Mouse (Mus musculus) limb, embryonic 14.5 days (tissue): Measurements from ENCODE around the gene Tal1. TPM values are rescaled to one million over a fixed set of nuclear protein-coding genes. Genes with fewer than 3 reads are reported as not detected.
A peak's percentile ranks its signal among the peaks of the same experiment; 100 is the strongest.

Experiments used
- ATAC-seq: fragments of 200-750 bp; cut with Nextera tagmentation; 2 replicates; pipeline ENCODE4 v1.8.0; 2017; ENCODE audit warnings: low read depth, moderate number of reproducible peaks, moderate TSS enrichment; ENCODE audit not compliant: low FRiP score
- DNase-seq: peaks from one replicate; pipeline ENCODE4 v3.0.0-alpha.2; 2015; ENCODE audit warnings: low spot score
- H3K27ac ChIP-seq: fragments of 300-500 bp; sonication (generic); replicated peaks from 2 replicates; pipeline ENCODE4 v1.5.1; 2014; ENCODE audit warnings: low read depth, mild to moderate bottlenecking, low read length, moderate library complexity, mixed read lengths
- H3K27me3 ChIP-seq: fragments of 300-500 bp; sonication (generic); 2 replicates; pipeline ENCODE4 v1.6.1; 2014; ENCODE audit warnings: low read length, mixed read lengths; ENCODE audit not compliant: control insufficient read depth, insufficient read depth
- H3K36me3 ChIP-seq: fragments of 300-500 bp; sonication (generic); 2 replicates; pipeline ENCODE4 v1.6.1; 2014; ENCODE audit warnings: mild to moderate bottlenecking, low read length, moderate library complexity, mixed read lengths; ENCODE audit not compliant: control insufficient read depth, insufficient read depth
- H3K4me1 ChIP-seq: fragments of 300-500 bp; sonication (generic); 2 replicates; pipeline ENCODE4 v1.6.1; 2014; ENCODE audit warnings: antibody characterized with exemption, low read length, mixed read lengths; ENCODE audit not compliant: control insufficient read depth, insufficient read depth
- H3K4me2 ChIP-seq: fragments of 300-500 bp; sonication (generic); replicated peaks from 2 replicates; pipeline ENCODE4 v1.6.1; 2014; ENCODE audit warnings: low read depth, mild to moderate bottlenecking, low read length, moderate library complexity; ENCODE audit not compliant: severe bottlenecking
- H3K4me3 ChIP-seq: fragments of 300-500 bp; sonication (generic); replicated peaks from 2 replicates; pipeline ENCODE4 v1.5.1; 2014; ENCODE audit warnings: low read length
- H3K9ac ChIP-seq: fragments of 300-500 bp; sonication (generic); 2 replicates; pipeline ENCODE4 v1.6.1; 2014; ENCODE audit warnings: mild to moderate bottlenecking, low read depth, low read length, moderate library complexity; ENCODE audit not compliant: severe bottlenecking
- H3K9me3 ChIP-seq: fragments of 300-500 bp; sonication (generic); 2 replicates; pipeline ENCODE4 v1.6.1; 2016; ENCODE audit warnings: low read length; ENCODE audit not compliant: control insufficient read depth
- POLR2A ChIP-seq: fragments of 200-500 bp; IDR thresholded peaks from 2 replicates; pipeline ENCODE4 v1.8.0; 2012; ENCODE audit warnings: inconsistent platforms, mild to moderate bottlenecking, moderate library complexity, borderline replicate concordance; ENCODE audit not compliant: insufficient read depth, insufficient read length; ENCODE audit errors: extremely low read depth
- WGBS: fragments of 180-500 bp; shearing (Covaris S2); extraction: QIAGEN DNeasy Blood & Tissue Kit; methylation state at CpG from one replicate; pipeline ENCODE4 v1.1.7; 2014; 5-methylcytosine and 5-hydroxymethylcytosine counted together
- polyA plus RNA-seq, 2 experiments: library from polyadenylated mRNA; depleted of rRNA in 1 of 2; stranded (reverse) in 1 of 2; unstranded in 1 of 2; fragments of >200 nt; fragmentation: Nextera tagmentation in 1 of 2; extraction: Ambion mirVana in 1 of 2; gene quantifications; 2 replicates each; pipeline versions ENCODE4 v1.2.1 to v1.2.3; 2012 to 2014

The Tal1 gene
- polyA plus RNA-seq, 2 experiments: 1.7 to 3.4 TPM

DNA sequence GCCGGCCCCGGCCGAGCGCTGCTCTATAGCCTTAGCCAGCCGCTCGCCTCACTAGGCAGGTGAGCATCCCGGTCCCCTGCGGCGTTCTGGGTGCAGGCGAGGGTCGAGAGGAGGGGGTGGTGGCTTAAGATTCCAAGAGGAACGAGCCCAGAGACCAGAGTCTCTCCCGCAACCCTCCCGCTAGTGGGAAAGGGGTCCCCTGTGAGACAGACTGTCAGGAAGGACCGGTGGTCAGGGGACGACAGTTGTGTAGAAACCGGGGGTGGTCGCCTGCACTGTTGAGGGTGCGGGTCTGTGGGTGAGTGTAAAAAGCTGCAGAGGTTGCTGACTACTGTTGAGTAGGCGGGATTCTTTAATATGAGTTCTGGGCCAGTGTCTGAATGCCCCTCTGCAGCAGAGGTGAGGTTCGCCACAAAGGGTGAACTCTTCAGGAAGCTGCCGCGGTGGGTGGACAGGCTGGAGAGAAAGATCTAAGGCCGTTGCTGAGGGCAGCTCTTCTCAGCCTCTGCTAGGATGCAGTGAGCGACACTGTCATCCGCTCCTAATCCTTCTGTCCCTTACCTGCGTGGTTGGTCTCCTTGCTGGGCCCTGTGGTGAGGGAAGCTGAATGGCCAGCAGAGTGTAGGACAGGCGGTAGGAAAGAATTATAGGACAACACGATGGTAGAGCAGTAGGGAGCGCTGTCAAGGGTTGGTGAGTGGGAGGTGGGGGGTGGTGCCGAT, 7.5 kb downstream of the Tal1 start:
- Histone ChIP-seq H3K36me3 (no peaks in the 10 kb centered on the region), H3K27ac (no peak overlapping the region), H3K4me3 (peak overlapping the region; percentile 48), H3K4me1 (peaks cover 5% of the 10 kb centered on the region; the same call in 1 of the 2 replicates), H3K27me3 (peaks cover 83% of the 10 kb centered on the region), H3K9ac (peak overlapping the region; percentile 43), H3K4me2 (peak overlapping the region; percentile 95), H3K9me3 (no peaks in the 10 kb centered on the region)
- ATAC-seq: 0 out of 2 replicates have a peak, but pooled peaks have one; percentile 2
- WGBS: 2% methylated on average over 31 of the region's 31 CpGs
- no peak for TF ChIP-seq POLR2A
- DNase-seq: no peak

DNA sequence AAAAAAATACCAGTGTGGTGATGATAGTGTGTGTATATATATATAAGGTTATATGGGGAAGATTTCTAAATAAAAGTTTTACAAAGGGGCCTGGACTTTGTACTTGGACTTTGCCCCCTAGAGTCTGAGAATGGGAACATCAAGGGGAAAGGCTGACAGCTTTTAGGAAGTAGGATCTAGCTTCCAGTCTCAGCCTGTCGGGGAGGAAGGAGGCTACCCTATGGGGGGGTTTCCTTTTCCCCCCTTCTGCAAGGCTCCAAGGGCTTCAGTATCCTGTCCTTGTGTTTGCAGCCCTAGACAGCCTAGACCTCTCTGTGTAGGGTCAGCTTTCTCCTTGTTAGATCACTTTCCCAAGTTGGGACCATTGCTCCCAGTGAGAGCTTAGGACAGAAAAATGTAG, 15.4 kb downstream of the Tal1 start:
- Histone ChIP-seq H3K27ac (no peak overlapping the region), H3K4me2 (no peak overlapping the region), H3K36me3 (no peaks in the 10 kb centered on the region), H3K4me3 (no peak overlapping the region), H3K9me3 (no peaks in the 10 kb centered on the region), H3K4me1 (no peaks in the 10 kb centered on the region), H3K9ac (no peak overlapping the region), H3K27me3 (peaks cover 4% of the 10 kb centered on the region; the same call in 1 of the 2 replicates)
- no peak for ATAC-seq
- WGBS: 31% methylated on average over 1 of the region's 1 CpGs
- no peak for TF ChIP-seq POLR2A
- DNase-seq: no peak

DNA sequence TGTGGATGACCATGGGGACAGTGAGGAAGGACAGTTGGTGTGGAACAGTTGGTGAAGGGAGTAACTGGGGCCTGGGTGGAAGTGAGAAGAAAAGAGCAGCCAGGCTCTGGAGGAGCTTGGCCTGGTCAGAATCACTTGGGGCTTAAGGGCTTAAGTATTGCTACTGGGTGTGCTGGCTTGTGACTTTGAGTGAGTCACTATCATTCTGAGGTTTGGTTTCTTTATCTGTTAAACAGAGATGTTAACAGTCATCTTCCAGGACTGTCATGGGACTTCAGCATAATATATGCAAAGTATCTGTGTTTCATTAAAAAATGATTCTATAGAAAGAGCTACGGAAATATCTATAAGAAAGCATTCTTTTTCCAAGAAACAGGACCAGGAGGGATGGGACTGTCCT, 18.6 kb downstream of the Tal1 start:
- H3K4me2 ChIP-seq: no peak overlapping the region
- H3K27me3 ChIP-seq: no peaks in the 10 kb centered on the region
- WGBS: 83% methylated on average over 1 of the region's 1 CpGs
- H3K9ac ChIP-seq: no peak overlapping the region
- H3K4me3 ChIP-seq: no peak overlapping the region
- H3K9me3 ChIP-seq: no peaks in the 10 kb centered on the region
- no peak for TF ChIP-seq POLR2A
- DNase-seq (no peak), ATAC-seq (no peak)
- H3K36me3 ChIP-seq: no peaks in the 10 kb centered on the region
- H3K4me1 ChIP-seq: no peaks in the 10 kb centered on the region
- no peak overlapping the region for H3K27ac ChIP-seq

DNA sequence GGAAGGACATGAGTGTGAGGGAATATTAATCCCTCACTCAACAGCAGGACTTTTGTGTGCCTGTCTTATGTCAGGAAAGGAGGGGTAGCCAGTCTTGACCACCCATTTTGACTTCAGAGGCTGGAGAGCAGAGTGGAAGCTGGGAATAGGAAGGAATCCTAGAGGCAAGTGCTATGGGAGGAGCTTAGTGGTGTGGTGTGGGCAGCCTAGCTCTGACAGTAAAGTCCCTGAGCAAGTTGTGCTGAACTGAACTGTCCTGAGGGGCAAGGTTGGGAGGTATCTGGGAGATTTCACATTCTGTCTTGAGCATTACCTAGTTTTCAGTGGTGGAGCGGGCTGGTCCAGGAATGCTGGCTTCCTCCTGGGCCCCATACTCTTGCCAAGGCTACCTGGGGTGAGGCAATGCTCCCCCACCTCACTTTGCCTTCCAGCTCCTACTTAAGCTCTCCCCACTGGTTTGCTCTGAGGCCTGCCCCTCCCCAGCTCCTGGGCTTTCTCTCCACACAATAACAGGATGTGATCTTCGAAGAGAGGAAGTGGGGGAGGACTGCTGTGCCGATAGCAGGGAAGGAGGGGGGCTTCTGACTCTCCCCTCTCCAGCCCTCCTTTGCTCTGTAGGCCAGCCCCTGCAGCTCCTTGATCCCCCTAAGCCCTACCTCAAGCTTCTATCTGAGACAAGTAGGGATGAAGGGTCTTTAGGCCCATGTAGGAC, 19.1 kb downstream of the Tal1 start:
- ATAC-seq (no peak), DNase-seq (no peak)
- WGBS: 44% methylated on average over 3 of the region's 3 CpGs
- Histone ChIP-seq H3K9ac (no peak overlapping the region), H3K27ac (no peak overlapping the region), H3K9me3 (no peaks in the 10 kb centered on the region), H3K4me1 (no peaks in the 10 kb centered on the region), H3K4me3 (no peak overlapping the region), H3K27me3 (no peaks in the 10 kb centered on the region), H3K4me2 (no peak overlapping the region), H3K36me3 (no peaks in the 10 kb centered on the region)
- no peak for TF ChIP-seq POLR2A

DNA sequence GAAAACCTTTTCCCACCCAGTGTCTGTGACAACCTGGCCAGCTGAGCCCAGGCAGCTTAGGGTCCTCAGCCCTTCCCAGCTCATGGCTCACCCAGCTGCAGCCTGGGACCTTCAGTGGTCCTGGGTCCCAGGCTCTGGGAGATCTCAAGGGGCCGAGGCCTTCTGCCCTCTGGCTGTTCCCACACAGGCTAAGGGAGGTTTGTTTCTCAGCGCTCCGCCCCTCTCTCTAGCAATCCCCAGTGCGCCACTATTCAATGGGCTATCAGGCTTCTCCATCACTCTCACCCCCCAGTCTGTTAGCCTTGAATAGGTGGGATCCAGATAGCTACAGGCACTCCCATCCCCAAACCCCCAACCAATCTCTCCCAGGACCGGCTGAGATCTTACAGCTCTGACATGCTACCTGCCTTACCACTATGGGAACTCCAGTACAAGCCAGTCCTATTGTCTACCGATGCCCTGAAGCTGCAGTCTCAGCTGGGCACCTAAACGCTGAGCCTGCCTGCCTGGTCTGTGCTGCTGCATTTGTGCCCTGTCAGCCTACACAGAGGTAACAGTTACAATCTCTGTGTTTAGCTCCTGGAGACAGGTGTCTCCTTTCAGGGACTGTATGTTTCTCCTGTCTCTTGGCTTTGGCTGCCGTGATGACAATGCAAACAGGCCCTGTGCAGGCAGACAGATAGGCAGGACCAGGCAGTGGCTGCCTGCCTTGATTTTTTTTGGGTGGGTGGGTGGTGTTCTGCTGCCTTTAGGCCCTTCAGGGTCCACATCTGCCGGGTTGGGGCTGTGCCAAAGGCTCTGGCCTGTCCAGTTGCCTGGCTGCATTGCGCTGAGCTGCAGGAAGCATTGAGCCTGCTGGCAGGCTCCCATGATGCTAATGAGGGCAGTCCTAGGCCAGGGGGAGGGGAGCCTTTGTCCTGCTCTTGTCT, 22.9 kb downstream of the Tal1 start:
- no peaks in the 10 kb centered on the region for H3K9me3 ChIP-seq
- no peak overlapping the region for H3K4me2 ChIP-seq
- no peak for ATAC-seq
- no peak overlapping the region for H3K9ac ChIP-seq
- no peaks in the 10 kb centered on the region for H3K27me3 ChIP-seq
- no peak for DNase-seq
- TF ChIP-seq POLR2A: no peak
- H3K36me3 ChIP-seq: no peaks in the 10 kb centered on the region
- H3K4me1 ChIP-seq: no peaks in the 10 kb centered on the region
- no peak overlapping the region for H3K27ac ChIP-seq
- 30% methylated on average over 10 of the region's 10 CpGs for WGBS
- H3K4me3 ChIP-seq: no peak overlapping the region
